Mouse (Mus musculus) neural tube, embryonic 15.5 days (tissue): ENCODE measurements around the gene Lin9. TPM values are rescaled to one million over a fixed set of nuclear protein-coding genes. Genes with fewer than 3 reads are reported as not detected.
"Not testable (repeated sequence)": the region's sequence is repeated elsewhere in the genome, so short reads cannot be mapped to it uniquely, and the experiment has no call there.

ENCODE experiments used
- ATAC-seq: fragments of 200-750 bp; cut with Nextera tagmentation; 2 replicates; pipeline ENCODE4 v1.8.0; 2017; ENCODE audit warnings: mild to moderate bottlenecking, moderate TSS enrichment, moderate library complexity; ENCODE audit not compliant: low FRiP score
- H3K27ac ChIP-seq: fragments of 300-500 bp; sonication (generic); replicated peaks from 2 replicates; pipeline ENCODE4 v1.5.1; 2015; ENCODE audit warnings: mild to moderate bottlenecking, inconsistent platforms
- H3K27me3 ChIP-seq: fragments of 300-500 bp; sonication (generic); replicated peaks from 2 replicates; pipeline ENCODE4 v1.6.1; 2015; ENCODE audit warnings: inconsistent platforms
- H3K36me3 ChIP-seq: fragments of 300-500 bp; sonication (generic); 2 replicates; pipeline ENCODE4 v1.6.1; 2015; ENCODE audit warnings: inconsistent platforms
- H3K4me1 ChIP-seq: fragments of 300-500 bp; sonication (generic); 2 replicates; pipeline ENCODE4 v1.6.1; 2015; ENCODE audit warnings: inconsistent platforms
- H3K4me2 ChIP-seq: fragments of 300-500 bp; sonication (generic); 2 replicates; pipeline ENCODE4 v1.6.1; 2015; ENCODE audit warnings: inconsistent platforms, mild to moderate bottlenecking, moderate library complexity
- H3K4me3 ChIP-seq: fragments of 300-500 bp; sonication (generic); replicated peaks from 2 replicates; pipeline ENCODE4 v1.5.1; 2015; ENCODE audit warnings: mild to moderate bottlenecking, inconsistent platforms
- H3K9ac ChIP-seq: fragments of 300-500 bp; sonication (generic); replicated peaks from 2 replicates; pipeline ENCODE4 v1.6.1; 2015; ENCODE audit warnings: mild to moderate bottlenecking, inconsistent platforms
- H3K9me3 ChIP-seq: fragments of 300-500 bp; sonication (generic); replicated peaks from 2 replicates; pipeline ENCODE4 v1.6.1; 2016; ENCODE audit warnings: inconsistent platforms
- WGBS: fragments of 180-500 bp; shearing (Covaris S2); methylation state at CpG from one replicate; pipeline ENCODE4 v1.1.7; 2015; ENCODE audit warnings: mixed read lengths; 5-methylcytosine and 5-hydroxymethylcytosine counted together
- polyA plus RNA-seq: library from polyadenylated mRNA; unstranded; fragments of >200 nt; fragmentation: Nextera tagmentation; extraction: Ambion mirVana; gene quantifications from 2 replicates; pipeline ENCODE4 v1.2.1, GENCODE M21; 2015

Gene Lin9
- polyA plus RNA-seq, 1 experiment from 2014 or later = 8.3 TPM

DNA sequence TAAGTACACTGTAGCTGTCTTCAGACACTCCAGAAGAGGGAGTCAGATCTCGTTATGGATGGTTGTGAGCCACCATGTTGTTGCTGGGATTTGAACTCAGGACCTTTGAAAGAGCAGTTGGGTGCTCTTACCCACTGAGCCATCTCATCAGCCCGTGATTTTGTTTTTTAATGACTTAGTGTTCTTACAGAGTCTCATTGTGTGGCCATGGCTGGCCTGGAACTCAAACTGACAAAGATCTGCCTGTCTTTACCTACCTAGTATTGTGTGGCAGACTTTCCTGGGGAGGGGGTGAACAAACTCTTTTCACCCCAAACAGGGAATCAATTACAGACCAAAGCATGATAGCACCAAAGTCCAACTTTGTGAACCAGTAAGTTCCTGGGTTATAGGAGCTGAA is 3.2 kb upstream of the Lin9 start:
- H3K4me3 ChIP-seq, H3K27me3 ChIP-seq: not testable (repeated sequence)
- H3K4me1 ChIP-seq = peaks cover 22% of the 10 kb centered on the region

GRCm38 (mm10) chr1:180639416-180640401 is 1.2 kb upstream of the Lin9 start:
- H3K4me2 ChIP-seq = peak overlapping the region; percentile 87
- no peaks in the 10 kb centered on the region for H3K27me3 ChIP-seq
- H3K9me3 ChIP-seq = no peaks in the 10 kb centered on the region
- no peaks in the 10 kb centered on the region for H3K36me3 ChIP-seq
- ATAC-seq = no peak
- H3K4me1 ChIP-seq = peaks cover 22% of the 10 kb centered on the region
- 46% methylated on average over 10 of the region's 10 CpGs for WGBS
- peak overlapping the region; percentile 79 for H3K9ac ChIP-seq
- H3K4me3 ChIP-seq = peak overlapping the region; percentile 98
- H3K27ac ChIP-seq = 0 out of 2 replicates have a peak overlapping the region, but pooled peaks have one; percentile 81

More for the DNA sequence above, 3.2 kb upstream of the Lin9 start:
- H3K9me3 ChIP-seq, H3K36me3 ChIP-seq, H3K4me2 ChIP-seq, ATAC-seq, H3K27ac ChIP-seq, H3K9ac ChIP-seq: not testable (repeated sequence)
- WGBS = 92% methylated on average over 2 of the region's 2 CpGs

- Histone ChIP-seq H3K4me2 (peak overlapping the region; percentile 87), H3K36me3 (no peaks in the 10 kb centered on the region), H3K27me3 (no peaks in the 10 kb centered on the region), H3K9me3 (no peaks in the 10 kb centered on the region), H3K4me3 (peak overlapping the region; percentile 98), H3K4me1 (peaks cover 22% of the 10 kb centered on the region), H3K27ac (peak overlapping the region; percentile 81), H3K9ac (peak overlapping the region; percentile 79)
- peak; percentile 54 for ATAC-seq
- under 1% methylated on average over 57 of the region's 61 CpGs for WGBS
Observed at GRCm38 (mm10) chr1:180640605-180641125, 285 bp upstream of the Lin9 start.

- Histone ChIP-seq H3K27me3 (no peaks in the 10 kb centered on the region), H3K4me1 (peaks cover 22% of the 10 kb centered on the region), H3K9ac (peak overlapping the region; percentile 79), H3K27ac (peak overlapping the region; percentile 81), H3K4me2 (peak overlapping the region; percentile 87), H3K9me3 (no peaks in the 10 kb centered on the region), H3K4me3 (peak overlapping the region; percentile 98), H3K36me3 (no peaks in the 10 kb centered on the region)
- ATAC-seq = peak; percentile 62
- WGBS = 4% methylated on average over 48 of the region's 50 CpGs
Observed at GRCm38 (mm10) chr1:180641518-180642227, 723 bp downstream of the Lin9 start.

- H3K27ac ChIP-seq = no peak overlapping the region
- H3K9me3 ChIP-seq = no peaks in the 10 kb centered on the region
- WGBS = 83% methylated on average over 8 of the region's 8 CpGs
- no peaks in the 10 kb centered on the region for H3K36me3 ChIP-seq
- peak overlapping the region; percentile 87 for H3K4me2 ChIP-seq
- no peak for ATAC-seq
- H3K4me3 ChIP-seq = peak overlapping the region; percentile 98
- H3K4me1 ChIP-seq = peaks cover 22% of the 10 kb centered on the region
- no peaks in the 10 kb centered on the region for H3K27me3 ChIP-seq
- H3K9ac ChIP-seq = peak overlapping the region; percentile 79
Observed at GRCm38 (mm10) chr1:180642228-180642564, 1.2 kb downstream of the Lin9 start.

GRCm38 (mm10) chr1:180691284-180691683 is 50.3 kb downstream of the Lin9 start:
- no peak overlapping the region for H3K4me3 ChIP-seq
- WGBS = 92% methylated on average over 7 of the region's 7 CpGs
- no peak for ATAC-seq
- peaks cover 19% of the 10 kb centered on the region for H3K36me3 ChIP-seq
- H3K4me2 ChIP-seq = no peak overlapping the region
- H3K9ac ChIP-seq = no peak overlapping the region
- H3K27ac ChIP-seq = no peak overlapping the region
- H3K4me1 ChIP-seq = peaks cover 1% of the 10 kb centered on the region
- H3K9me3 ChIP-seq = no peaks in the 10 kb centered on the region
- H3K27me3 ChIP-seq = peaks cover 18% of the 10 kb centered on the region

DNA sequence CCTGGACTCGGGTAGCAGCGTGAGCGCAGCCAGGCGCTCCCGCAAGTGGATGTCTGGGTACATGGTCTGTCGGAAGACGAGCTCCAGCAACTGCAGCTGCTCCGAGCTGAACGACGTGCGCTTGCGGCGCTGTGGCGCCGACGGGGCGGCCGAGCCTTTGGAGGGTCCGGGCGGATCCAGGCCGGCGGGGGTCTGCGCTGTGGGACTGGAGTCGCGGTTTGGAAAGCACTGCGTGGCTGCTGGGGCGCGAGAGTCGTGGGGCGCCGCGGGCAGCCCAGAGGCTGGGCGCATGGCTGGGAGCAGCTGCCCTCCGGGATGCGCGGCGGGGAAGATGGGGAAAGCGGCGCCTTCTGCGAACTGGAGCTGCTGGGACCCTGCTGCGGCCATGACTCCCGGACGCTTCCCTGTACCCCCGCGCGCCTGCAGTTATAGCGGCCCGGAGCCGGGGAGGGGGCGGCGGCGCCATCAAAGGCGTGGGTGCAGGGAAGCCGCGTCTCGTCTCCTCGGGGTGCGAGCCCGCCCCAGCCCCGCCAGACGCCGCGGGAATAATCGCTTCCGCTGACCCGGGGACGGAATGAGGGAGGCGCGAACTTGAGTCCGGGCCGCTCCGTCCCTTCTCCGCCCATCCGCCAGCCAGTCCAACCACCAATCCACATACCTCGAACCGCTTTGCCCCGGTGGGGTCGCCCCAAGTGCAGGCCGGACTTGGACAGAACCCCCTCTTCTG is 55.8 kb downstream of the Lin9 start, which contains the start of gene Mixl1:
Gene Mixl1 (minus strand): TSS at position 409 of the 727 bp plus-strand sequence.
- H3K27ac ChIP-seq = no peak within 1 kb of the TSS
- H3K9me3 ChIP-seq = no peaks in the 10 kb centered on the region
- 1% methylated on average over 79 of the region's 79 CpGs for WGBS
- peak within 1 kb of the TSS; percentile 36 for H3K4me3 ChIP-seq
- H3K9ac ChIP-seq = no peak within 1 kb of the TSS
- peaks cover 10% of the 10 kb centered on the region for H3K4me1 ChIP-seq
- H3K4me2 ChIP-seq = peak within 1 kb of the TSS; percentile 60
- ATAC-seq = no peak
- peaks cover 47% of the 10 kb centered on the region for H3K27me3 ChIP-seq
- no peaks in the 10 kb centered on the region for H3K36me3 ChIP-seq

GRCm38 (mm10) chr1:180698063-180698462 is 57.1 kb downstream of the Lin9 start:
- H3K9ac ChIP-seq = no peak overlapping the region
- peaks cover 10% of the 10 kb centered on the region for H3K4me1 ChIP-seq
- H3K36me3 ChIP-seq = no peaks in the 10 kb centered on the region
- H3K27ac ChIP-seq = no peak overlapping the region
- H3K9me3 ChIP-seq = no peaks in the 10 kb centered on the region
- no peak overlapping the region for H3K4me2 ChIP-seq
- ATAC-seq = no peak
- peaks cover 47% of the 10 kb centered on the region for H3K27me3 ChIP-seq
- WGBS = 59% methylated on average over 5 of the region's 5 CpGs
- no peak overlapping the region for H3K4me3 ChIP-seq

- no peak overlapping the region for H3K4me2 ChIP-seq
- no peak for ATAC-seq
Observed at GRCm38 (mm10) chr1:180703400-180703799, 62.5 kb downstream of the Lin9 start.

DNA sequence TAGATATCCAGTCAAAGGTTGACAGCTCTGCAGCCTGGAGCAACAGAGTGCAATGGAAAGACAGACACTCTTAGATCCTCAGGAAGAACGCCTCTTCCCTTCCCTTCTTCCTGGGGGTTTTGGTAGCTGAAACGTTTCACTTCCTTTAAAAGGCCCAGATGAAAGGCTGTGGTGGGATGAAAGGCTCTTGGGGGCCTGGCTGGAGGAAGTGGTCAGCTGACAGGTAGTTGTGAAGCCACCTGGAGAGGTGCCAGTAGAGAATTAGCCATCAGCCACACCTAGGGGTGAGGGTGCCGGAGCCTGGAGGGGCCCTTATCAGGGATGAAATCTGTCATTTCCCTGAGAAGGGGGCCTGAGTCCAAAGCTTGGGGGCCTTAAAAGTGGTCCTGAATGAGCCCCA is 66.4 kb downstream of the Lin9 start:
- Histone ChIP-seq H3K27me3 (no peaks in the 10 kb centered on the region), H3K4me1 (no peaks in the 10 kb centered on the region), H3K36me3 (no peaks in the 10 kb centered on the region), H3K27ac (no peak overlapping the region), H3K4me2 (no peak overlapping the region), H3K4me3 (no peak overlapping the region), H3K9me3 (no peaks in the 10 kb centered on the region), H3K9ac (no peak overlapping the region)
- WGBS = 53% methylated on average over 3 of the region's 3 CpGs
- ATAC-seq = no peak

More at GRCm38 (mm10) chr1:180703400-180703799, 62.5 kb downstream of the Lin9 start:
- Histone ChIP-seq H3K9ac (no peak overlapping the region), H3K9me3 (no peaks in the 10 kb centered on the region), H3K27me3 (peaks cover 8% of the 10 kb centered on the region; the same call in 1 of the 2 replicates), H3K4me1 (no peaks in the 10 kb centered on the region), H3K36me3 (no peaks in the 10 kb centered on the region), H3K27ac (no peak overlapping the region), H3K4me3 (no peak overlapping the region)
- WGBS = 49% methylated on average over 6 of the region's 6 CpGs

DNA sequence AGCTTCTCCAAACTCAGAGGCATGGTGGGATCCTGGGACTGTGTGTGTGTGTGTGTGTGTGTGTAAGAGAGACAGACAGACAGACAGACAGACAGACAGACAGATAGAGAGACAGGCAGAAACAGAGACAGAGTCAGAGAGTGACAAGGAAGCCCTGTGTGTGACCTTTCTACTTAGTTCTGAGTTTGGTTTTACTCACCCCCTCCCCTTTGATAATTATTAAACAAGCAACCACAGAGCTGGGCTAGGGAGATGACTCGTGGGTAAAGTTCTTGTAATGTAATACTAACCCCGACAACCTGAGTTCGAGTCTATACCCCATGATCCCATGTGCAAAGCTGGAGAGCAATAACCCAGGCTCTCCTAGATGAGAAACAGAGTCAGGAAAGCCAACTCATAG is 66.9 kb downstream of the Lin9 start:
- ATAC-seq = no peak
- Histone ChIP-seq H3K9me3 (no peaks in the 10 kb centered on the region), H3K9ac (no peak overlapping the region), H3K4me1 (no peaks in the 10 kb centered on the region), H3K4me3 (no peak overlapping the region), H3K36me3 (no peaks in the 10 kb centered on the region), H3K27me3 (no peaks in the 10 kb centered on the region), H3K27ac (no peak overlapping the region), H3K4me2 (no peak overlapping the region)
- 78% methylated on average over 3 of the region's 3 CpGs for WGBS
